Mouse (Mus musculus) ZHBTc4 (cell line): ENCODE measurements at regions not wholly inside any gene's neighbourhood (a gene's known extent, or its start where the extent isn't known, plus 50 kb on each side); places are given as distances from the start of the nearest gene placed in this dataset.
A peak's percentile ranks its signal among the peaks of the same experiment; 100 is the strongest.

ENCODE experiments used
- DNase-seq: peaks from one replicate; pipeline ENCODE4 v3.0.0-alpha.2; 2011; ENCODE audit warnings: low read depth, low spot score

DNA sequence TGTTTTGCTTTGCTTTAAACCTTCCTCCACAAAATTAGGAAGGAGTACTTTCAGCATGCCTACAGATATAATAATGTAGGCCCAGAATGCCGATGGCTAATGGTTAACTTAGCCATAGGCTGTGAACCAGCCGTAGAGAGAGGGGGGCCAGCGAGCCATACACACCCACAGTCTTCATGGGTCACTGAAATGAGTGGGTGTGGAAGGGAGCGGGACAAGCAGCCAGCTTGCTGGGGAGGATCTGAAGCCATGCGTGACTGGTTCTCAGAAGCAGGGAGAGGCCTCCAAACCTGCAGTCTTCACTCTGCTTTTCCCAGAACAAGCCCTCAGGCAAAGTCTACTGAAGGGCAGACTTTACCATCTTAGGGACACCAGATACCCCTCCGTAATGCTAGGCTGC is 50.8 kb upstream of the Ptpn13 start:
- no peak for DNase-seq

DNA sequence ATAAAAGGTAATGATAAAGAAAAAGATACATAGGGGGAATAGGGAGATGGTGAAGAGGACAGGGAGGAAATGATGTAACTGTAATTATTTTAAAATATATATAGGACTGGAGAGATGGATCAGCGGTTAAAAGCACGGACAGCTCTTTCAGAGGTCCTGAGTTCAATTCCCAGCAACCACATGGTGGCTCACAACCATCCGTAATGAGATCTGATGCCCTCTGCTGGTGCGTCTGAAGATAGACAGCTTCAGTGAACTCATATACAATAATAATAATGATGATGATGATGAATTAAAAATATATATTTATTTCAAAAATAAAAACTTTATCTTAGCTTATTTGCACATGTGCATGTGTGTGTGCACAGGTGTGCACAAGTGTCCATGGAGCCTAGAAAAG is 51.9 kb upstream of the Ptpn13 start:
- no peak for DNase-seq

DNA sequence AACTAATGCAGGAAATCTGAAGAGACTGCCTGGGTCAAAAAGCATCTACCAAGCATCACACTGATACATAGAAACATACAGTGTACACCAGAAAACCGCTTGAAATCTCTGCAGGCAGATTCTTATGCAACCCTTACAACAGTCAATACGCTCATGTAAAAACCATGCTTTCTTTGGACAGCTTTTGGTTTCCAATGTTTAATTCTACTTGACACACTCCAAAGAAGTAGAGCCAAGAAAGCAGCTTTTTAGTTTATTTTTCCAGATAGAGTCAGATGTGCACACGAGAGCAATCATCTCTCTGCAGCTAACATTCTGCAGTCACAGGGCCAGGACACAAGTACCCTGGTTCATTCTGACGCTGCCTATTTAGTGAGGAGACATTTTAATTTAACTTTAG is 54.5 kb upstream of the Ptpn13 start:
- no peak for DNase-seq

- DNase-seq = peak; percentile 56
These were observed 56.0 kb upstream of the Ptpn13 start for GRCm38 (mm10) chr5:103368993-103369392.

DNA sequence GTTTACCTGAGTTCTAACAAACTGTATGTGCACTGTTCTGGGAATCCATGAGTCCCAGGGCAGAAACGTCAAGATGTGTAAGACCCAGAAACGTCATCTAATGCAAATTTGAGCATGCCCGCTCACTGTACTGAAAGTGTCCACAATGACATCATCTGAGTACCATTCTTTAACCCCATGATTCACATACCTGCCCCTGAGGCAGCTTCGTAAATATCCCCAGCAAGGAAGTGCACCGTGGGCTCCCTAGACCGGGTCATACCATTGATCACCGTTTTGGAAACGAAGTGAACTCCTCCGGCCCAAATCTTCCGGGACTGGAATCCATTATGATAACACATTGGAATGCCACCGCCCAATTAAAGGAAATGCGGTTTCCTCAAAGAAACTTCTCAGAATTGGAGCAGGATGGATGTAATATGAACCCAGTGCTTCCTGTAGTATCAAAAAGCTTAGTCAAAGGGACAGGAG is 57.8 kb upstream of the Ptpn13 start:
- DNase-seq = no peak

DNA sequence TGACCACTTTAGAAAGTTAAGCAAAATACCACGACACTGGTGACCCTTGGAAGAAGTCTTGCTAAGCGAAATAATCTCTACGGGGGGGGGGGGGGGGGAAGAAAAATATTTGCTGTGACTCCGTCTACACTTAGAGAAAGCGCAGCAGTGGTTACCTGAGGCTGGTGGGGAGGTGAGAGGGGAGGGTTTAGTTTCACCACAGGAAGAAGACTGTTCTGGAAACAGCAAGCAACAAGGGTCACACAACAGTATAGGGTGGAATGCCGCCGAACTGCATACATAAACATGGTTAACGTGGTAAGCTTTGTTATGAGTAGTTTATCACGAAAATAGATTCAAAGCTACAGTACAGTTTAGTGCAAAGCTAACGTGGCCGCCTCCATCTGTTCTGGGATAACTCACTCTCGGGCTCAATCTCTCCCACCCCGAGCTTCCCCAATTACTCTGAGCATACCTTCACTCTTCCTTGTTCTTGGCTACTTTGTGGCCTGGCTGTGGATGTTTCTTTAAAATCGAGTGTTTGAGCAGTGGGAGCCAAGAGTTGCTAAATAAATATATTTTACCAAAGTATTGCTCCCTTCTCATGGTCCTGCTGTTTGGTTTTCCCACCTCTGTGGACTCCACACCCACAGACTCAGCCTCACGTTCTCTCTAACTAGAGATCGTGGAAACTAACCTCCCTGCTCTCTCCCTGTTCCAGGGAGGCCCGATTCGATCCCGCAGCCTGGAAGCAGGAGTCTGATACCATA is 59.1 kb upstream of the Ptpn13 start:
- no peak for DNase-seq

GRCm38 (mm10) chr5:103364791-103365699 is 59.9 kb upstream of the Ptpn13 start:
- DNase-seq = no peak

GRCm38 (mm10) chr5:103360775-103361247 is 64.2 kb upstream of the Ptpn13 start:
- DNase-seq = peak; percentile 42

DNA sequence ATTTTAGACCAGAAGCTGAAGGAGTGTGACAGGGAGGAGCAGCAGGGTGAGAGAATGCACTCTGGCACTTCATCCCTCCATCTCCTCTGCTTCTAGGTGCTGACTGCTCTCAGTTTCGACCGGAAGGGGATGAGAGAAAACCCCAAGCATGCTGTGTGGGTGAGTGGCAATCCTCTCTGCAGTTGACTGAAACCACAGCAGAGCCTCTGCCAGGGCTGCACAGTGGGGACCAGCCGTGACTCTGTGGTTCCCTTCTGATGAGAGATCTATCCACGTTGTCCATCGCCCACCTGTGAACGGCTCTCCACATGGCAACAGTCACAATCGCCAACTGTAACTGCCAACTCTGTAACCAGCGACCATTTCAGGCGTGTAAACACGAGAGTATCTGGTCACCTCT is 64.6 kb upstream of the Ptpn13 start:
- no peak for DNase-seq

DNA sequence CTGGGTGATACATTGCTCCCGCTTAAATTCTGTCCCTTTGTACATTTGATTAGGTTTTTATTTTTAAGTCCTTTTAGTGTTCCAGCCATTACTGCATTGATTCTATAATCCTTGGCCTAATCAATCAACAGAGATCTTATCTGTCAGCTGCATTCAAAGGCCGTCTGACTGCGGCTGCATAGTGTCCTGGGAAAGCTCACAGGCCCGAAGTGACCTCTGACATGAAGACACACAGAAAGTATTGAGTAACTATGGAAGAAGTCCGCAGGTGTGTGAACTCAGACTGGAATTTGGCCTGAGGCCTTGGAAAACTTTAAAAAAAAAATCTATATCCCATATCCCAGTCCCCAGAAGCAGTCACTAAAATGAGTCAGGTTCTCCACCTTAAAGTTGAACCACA is 67.4 kb upstream of the Ptpn13 start:
- DNase-seq = no peak

GRCm38 (mm10) chr5:103356500-103356899 is 68.5 kb upstream of the Ptpn13 start:
- peak; percentile 82 for DNase-seq

- peak; percentile 69 for DNase-seq
These were observed 69.4 kb upstream of the Ptpn13 start for GRCm38 (mm10) chr5:103355372-103356300.

- peak; percentile 22 for DNase-seq
These were observed 81.1 kb upstream of the Ptpn13 start for GRCm38 (mm10) chr5:103343869-103344268.

- no peak for DNase-seq
These were observed 83.5 kb upstream of the Ptpn13 start for GRCm38 (mm10) chr5:103341456-103341855.

DNA sequence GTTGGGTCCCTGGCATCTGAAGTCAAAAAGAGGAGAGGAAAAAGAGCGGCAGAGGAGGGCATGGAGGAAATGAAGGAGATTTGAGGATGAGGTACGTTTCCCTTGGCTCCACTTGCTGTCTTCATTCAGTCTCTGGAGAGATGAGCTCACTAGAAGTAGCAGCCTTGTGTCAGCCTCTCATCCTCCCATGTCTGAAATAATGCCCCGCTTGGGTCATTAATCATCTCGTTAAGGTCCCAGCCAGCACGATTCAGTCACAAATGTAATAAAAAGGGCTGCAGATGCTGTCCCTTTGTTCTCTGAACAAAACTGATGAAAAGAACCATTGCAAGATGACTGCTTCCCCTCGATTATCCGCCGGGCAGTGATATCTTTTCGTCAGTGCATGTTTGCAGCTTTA is 84.4 kb upstream of the Ptpn13 start:
- DNase-seq = no peak

DNA sequence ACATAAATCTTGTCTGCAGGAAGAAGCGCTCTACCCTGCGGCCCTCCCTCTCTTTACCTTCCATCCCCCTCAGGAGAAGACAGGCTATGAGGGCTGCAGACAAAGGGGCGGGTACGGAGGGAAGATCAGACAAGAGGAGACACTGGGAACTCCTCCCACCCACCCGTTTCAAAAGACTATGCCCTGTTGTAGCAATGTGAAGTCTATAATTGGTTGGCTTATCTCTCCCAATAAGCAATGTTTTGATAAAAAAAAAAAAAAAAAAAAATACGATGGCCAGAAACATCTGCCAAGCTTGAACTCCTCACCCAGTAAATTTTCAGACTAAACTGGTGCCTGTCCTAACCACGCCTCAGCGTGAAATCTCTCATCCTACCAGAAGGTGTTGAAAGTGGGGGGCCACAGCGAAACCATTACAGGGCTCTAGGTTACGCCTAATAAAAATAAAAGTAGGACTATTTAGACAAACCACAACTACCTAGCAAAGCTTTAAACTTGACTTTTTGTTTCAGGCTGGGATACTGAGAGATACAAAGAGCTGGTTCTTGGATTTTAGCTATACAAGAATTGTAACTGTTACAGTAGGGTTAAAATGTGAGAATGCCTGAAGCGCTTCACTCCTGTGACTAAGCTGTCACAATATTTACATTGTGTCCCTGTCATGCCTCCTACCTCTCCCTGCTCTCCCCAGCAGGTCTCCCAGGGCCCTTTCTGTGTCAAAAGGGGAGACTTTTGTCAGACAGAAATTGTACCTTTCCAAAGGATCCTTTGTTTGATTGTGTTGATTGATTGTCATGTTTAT is 88.1 kb upstream of the Ptpn13 start:
- DNase-seq = no peak

DNA sequence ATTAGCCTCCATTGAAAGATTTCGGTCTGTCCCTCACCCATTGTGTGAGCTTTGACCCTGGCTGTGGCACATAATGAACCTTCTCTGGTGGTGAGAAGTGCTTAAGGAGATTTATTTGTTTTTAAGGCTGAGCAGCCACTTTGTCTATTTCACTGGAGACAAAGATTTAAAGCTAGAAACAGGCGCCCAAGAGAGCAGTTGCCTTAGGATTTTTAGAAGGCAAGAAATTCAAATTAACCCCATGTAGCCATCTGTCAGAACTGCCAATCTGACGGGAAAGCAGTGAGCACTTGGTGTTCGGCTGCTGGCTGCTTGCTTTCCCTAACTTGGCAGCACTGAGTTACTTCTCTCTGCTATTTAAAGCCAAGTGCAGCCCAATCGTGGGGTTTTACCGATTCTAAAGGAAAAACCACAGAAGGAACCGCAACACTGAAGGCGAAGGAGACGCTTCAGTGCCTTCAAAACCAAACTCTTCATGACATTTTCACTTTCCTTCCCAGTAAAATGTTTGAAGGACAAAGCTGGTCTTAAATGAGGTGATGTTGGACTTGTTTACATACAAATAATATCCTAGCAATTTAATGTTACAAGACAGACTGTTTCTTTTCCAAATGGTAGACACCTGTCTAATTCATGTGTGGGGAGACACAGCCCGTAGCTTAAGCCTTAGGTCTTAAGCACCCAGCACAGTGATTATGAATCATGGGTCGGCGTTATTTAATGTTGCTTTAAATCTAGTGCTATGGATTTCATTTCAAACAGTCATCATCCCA is 88.9 kb upstream of the Ptpn13 start:
- DNase-seq = no peak

DNA sequence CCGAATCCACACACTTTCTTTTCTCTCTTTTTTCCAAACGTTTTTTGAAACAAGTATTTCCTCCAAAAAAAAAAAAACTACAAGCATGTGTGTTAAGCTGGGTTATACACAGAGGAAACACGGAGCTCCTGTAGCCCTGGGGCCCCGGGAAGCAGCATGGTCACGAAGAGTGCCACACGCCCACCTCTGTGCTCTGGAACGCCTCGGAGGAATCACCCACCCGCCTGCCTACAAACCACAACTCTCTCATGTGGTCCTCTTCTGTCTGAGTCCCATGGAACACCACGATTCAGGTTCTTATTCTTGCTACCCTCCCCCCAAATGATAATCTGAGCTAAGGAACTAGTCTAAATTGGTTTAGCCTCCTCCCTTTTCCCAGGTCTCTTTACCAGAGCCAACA is 98.6 kb upstream of the Ptpn13 start:
- no peak for DNase-seq

- DNase-seq = no peak
These were observed 104.7 kb upstream of the Ptpn13 start for GRCm38 (mm10) chr5:103320341-103320740.
